Mouse (Mus musculus) lung, embryonic 14.5 days (tissue): ENCODE measurements at regions not wholly inside any gene's neighbourhood (a gene's known extent, or its start where the extent isn't known, plus 50 kb on each side); places are given as distances from the start of the nearest gene placed in this dataset.

Experiments
- ATAC-seq: fragments of 200-750 bp; cut with Nextera tagmentation; 2 replicates; pipeline ENCODE4 v1.8.0; 2017; ENCODE audit warnings: mild to moderate bottlenecking, moderate TSS enrichment, moderate library complexity; ENCODE audit not compliant: insufficient read depth
- DNase-seq: peaks from one replicate; pipeline ENCODE4 v3.0.0-alpha.2; 2015
- H3K27ac ChIP-seq: fragments of 300-500 bp; sonication (generic); 2 replicates; pipeline ENCODE4 v1.5.1; 2014; ENCODE audit warnings: low read depth, mild to moderate bottlenecking, moderate library complexity
- H3K27me3 ChIP-seq: fragments of 300-500 bp; sonication (generic); 2 replicates; pipeline ENCODE4 v1.6.1; 2014; ENCODE audit warnings: low read length, control low read depth; ENCODE audit not compliant: insufficient read depth
- H3K36me3 ChIP-seq: fragments of 300-500 bp; sonication (generic); 2 replicates; pipeline ENCODE4 v1.6.1; 2014; ENCODE audit warnings: control low read depth; ENCODE audit not compliant: insufficient read depth
- H3K4me1 ChIP-seq: fragments of 300-500 bp; sonication (generic); 2 replicates; pipeline ENCODE4 v1.6.1; 2014; ENCODE audit warnings: antibody characterized with exemption, control low read depth; ENCODE audit not compliant: insufficient read depth
- H3K4me2 ChIP-seq: fragments of 300-500 bp; sonication (generic); 2 replicates; pipeline ENCODE4 v1.6.1; 2014; ENCODE audit warnings: mild to moderate bottlenecking
- H3K4me3 ChIP-seq: fragments of 300-500 bp; sonication (generic); 2 replicates; pipeline ENCODE4 v1.5.1; 2014; ENCODE audit warnings: low read depth, low read length
- H3K9ac ChIP-seq: fragments of 300-500 bp; sonication (generic); 2 replicates; pipeline ENCODE4 v1.6.1; 2014
- H3K9me3 ChIP-seq: fragments of 300-500 bp; sonication (generic); 2 replicates; pipeline ENCODE4 v1.6.1; 2016; ENCODE audit warnings: low read depth, low read length, control low read depth
- CTCF ChIP-seq: IDR thresholded peaks from 2 replicates; pipeline ENCODE4 v1.5.1; 2016; ENCODE audit warnings: antibody characterized with exemption, low read depth
- WGBS: fragments of 180-500 bp; shearing (Covaris S2); extraction: QIAGEN DNeasy Blood & Tissue Kit; methylation state at CpG from one replicate; pipeline ENCODE4 v1.1.7; 2014; 5-methylcytosine and 5-hydroxymethylcytosine counted together

- Histone ChIP-seq H3K27ac (no peak overlapping the region), H3K4me2 (no peak overlapping the region), H3K9me3 (no peaks in the 10 kb centered on the region), H3K27me3 (no peaks in the 10 kb centered on the region), H3K9ac (no peak overlapping the region), H3K4me3 (no peak overlapping the region), H3K36me3 (no peaks in the 10 kb centered on the region), H3K4me1 (no peaks in the 10 kb centered on the region)
- no peak for ATAC-seq
- no peak for DNase-seq
- WGBS: 71% methylated on average over 6 of the region's 6 CpGs
- no peak for TF ChIP-seq CTCF
Observed at GRCm38 (mm10) chr16:93110451-93110850, 284.5 kb upstream of the Runx1 start.

GRCm38 (mm10) chr16:93109683-93110407, 283.9 kb upstream of the Runx1 start:
- Histone ChIP-seq H3K9me3 (no peaks in the 10 kb centered on the region), H3K4me3 (no peak overlapping the region), H3K27ac (no peak overlapping the region), H3K9ac (no peak overlapping the region), H3K4me2 (no peak overlapping the region), H3K27me3 (no peaks in the 10 kb centered on the region), H3K36me3 (no peaks in the 10 kb centered on the region), H3K4me1 (no peaks in the 10 kb centered on the region)
- WGBS: 68% methylated on average over 12 of the region's 12 CpGs
- ATAC-seq (no peak), DNase-seq (peak; percentile 13)
- no peak for TF ChIP-seq CTCF

- no peaks in the 10 kb centered on the region for H3K9me3 ChIP-seq
- H3K27me3 ChIP-seq: no peaks in the 10 kb centered on the region
- no peak overlapping the region for H3K9ac ChIP-seq
- no peak overlapping the region for H3K27ac ChIP-seq
- H3K4me1 ChIP-seq: no peaks in the 10 kb centered on the region
- H3K4me3 ChIP-seq: no peak overlapping the region
- no peak overlapping the region for H3K4me2 ChIP-seq
- no peaks in the 10 kb centered on the region for H3K36me3 ChIP-seq
- DNase-seq (no peak), ATAC-seq (no peak)
- 0 out of 2 replicates have a peak, but pooled peaks have one; percentile 18 for TF ChIP-seq CTCF
- 78% methylated on average over 5 of the region's 5 CpGs for WGBS
Observed at GRCm38 (mm10) chr16:93107524-93107845, 281.5 kb upstream of the Runx1 start.

DNA sequence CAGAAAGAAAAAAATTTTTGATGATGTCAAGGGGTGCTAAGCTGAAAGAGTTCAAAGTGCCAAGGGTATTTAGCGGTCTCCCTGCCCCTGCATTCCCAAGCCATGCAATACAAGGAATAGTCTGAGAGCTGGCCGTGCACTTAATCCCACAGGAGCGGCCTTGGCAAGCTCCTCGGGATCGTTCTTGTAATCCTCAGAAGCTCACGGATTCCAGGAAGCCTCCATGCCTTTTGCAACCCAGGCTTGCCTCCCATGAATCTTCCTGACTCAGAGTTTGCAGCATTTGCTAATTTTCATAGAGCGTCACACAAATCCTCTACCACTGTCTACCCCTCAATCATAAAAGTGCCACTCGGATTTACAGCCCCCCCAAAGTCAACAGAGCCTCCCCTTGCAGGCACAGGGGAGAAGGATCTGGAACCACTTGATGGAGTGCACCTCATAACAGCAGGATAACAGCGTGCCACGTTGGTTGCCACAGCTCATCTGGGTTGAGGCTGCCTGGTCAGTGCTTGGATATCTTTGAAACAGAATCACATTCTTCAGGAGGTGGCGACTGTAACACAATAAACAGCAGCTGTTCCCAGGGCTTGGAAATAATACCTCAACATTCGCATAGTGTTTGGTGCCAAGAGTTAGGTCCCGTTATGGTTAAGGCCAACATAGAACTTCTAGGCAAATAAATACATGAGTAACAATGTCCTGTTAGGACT, 281.0 kb upstream of the Runx1 start:
- Histone ChIP-seq H3K36me3 (no peaks in the 10 kb centered on the region), H3K27ac (no peak overlapping the region), H3K9me3 (no peaks in the 10 kb centered on the region), H3K4me1 (no peaks in the 10 kb centered on the region), H3K4me2 (no peak overlapping the region), H3K27me3 (no peaks in the 10 kb centered on the region), H3K4me3 (no peak overlapping the region), H3K9ac (no peak overlapping the region)
- 76% methylated on average over 13 of the region's 13 CpGs for WGBS
- DNase-seq (no peak), ATAC-seq (no peak)
- TF ChIP-seq CTCF: no peak

DNA sequence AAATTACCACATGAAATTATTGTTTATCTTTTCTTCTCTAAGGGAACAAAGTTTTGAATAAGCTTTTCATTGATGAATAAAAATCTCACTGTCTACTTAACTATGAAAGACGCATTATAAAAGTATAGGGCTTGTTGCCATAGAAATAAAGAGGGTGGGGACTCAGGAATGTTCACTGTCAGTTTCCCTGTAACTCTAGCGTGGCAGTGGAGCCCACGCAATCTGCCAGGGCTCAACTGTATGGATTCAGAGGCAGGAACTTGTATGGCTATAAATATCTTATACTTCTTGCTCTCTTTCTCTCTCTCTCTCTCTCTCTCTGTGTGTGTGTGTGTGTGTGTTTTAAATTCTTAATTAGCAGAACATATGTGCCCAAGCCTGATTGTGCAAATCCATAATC, 276.2 kb upstream of the Runx1 start:
- H3K4me2 ChIP-seq: no peak overlapping the region
- H3K9me3 ChIP-seq: no peaks in the 10 kb centered on the region
- no peak overlapping the region for H3K9ac ChIP-seq
- no peak overlapping the region for H3K27ac ChIP-seq
- no peaks in the 10 kb centered on the region for H3K27me3 ChIP-seq
- DNase-seq (peak; percentile 15), ATAC-seq (no peak)
- no peak overlapping the region for H3K4me3 ChIP-seq
- TF ChIP-seq CTCF: no peak
- no peaks in the 10 kb centered on the region for H3K36me3 ChIP-seq
- 36% methylated on average over 3 of the region's 3 CpGs for WGBS
- H3K4me1 ChIP-seq: peaks cover 4% of the 10 kb centered on the region; the same call in 1 of the 2 replicates

DNA sequence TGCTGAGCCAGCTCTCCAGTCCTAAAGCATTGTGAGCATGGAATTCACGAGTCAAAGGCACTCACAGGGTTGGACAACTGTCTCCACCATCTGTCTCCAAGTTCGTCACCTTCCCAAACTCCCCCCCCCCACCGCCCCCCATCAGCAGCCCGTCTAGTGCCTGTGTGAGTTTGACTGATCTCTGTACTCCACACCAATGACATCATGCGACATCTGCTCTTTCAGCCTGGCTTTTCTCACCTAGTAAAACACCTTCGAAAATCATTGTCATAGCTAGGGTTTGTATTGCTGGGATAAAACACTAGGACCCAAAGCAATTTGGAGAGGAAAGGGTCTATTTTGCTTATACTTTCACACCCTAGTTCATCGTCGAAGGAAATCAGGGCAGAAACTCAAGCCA, 272.1 kb upstream of the Runx1 start:
- H3K9ac ChIP-seq: no peak overlapping the region
- DNase-seq (no peak), ATAC-seq (no peak)
- peaks cover 11% of the 10 kb centered on the region for H3K4me1 ChIP-seq
- 48% methylated on average over 8 of the region's 8 CpGs for WGBS
- H3K9me3 ChIP-seq: no peaks in the 10 kb centered on the region
- H3K4me3 ChIP-seq: no peak overlapping the region
- TF ChIP-seq CTCF: no peak
- H3K36me3 ChIP-seq: no peaks in the 10 kb centered on the region
- H3K27ac ChIP-seq: no peak overlapping the region
- H3K27me3 ChIP-seq: no peaks in the 10 kb centered on the region
- H3K4me2 ChIP-seq: no peak overlapping the region

GRCm38 (mm10) chr16:93096175-93096574, 270.2 kb upstream of the Runx1 start:
- no peak for ATAC-seq
- no peak for TF ChIP-seq CTCF
- no peaks in the 10 kb centered on the region for H3K9me3 ChIP-seq

More at GRCm38 (mm10) chr16:93096175-93096574, 270.2 kb upstream of the Runx1 start:
- Histone ChIP-seq H3K36me3 (no peaks in the 10 kb centered on the region), H3K4me3 (no peak overlapping the region), H3K27me3 (no peaks in the 10 kb centered on the region), H3K4me2 (no peak overlapping the region), H3K27ac (no peak overlapping the region), H3K4me1 (peaks cover 17% of the 10 kb centered on the region), H3K9ac (no peak overlapping the region)
- DNase-seq: no peak
- 81% methylated on average over 5 of the region's 5 CpGs for WGBS
